Mouse (Mus musculus) C2C12 (cell line): ENCODE data around the gene Elovl5. TPM values are rescaled to one million over a fixed set of nuclear protein-coding genes. Genes with fewer than 3 reads are reported as not detected.

Experiments
- H3K27me3 ChIP-seq: one replicate; pipeline ENCODE4 v1.6.1; 2011; ENCODE audit not compliant: control insufficient read depth, insufficient read depth, insufficient read length
- H3K36me3 ChIP-seq: one replicate; pipeline ENCODE4 v1.6.1; 2011; ENCODE audit not compliant: control insufficient read depth, insufficient read depth
- H3K4me3 ChIP-seq: one replicate; pipeline ENCODE4 v1.5.1; 2011; ENCODE audit warnings: mild to moderate bottlenecking, control low read depth; ENCODE audit not compliant: poor library complexity, insufficient read depth, severe bottlenecking
- H3K79me2 ChIP-seq: one replicate; pipeline ENCODE4 v1.6.1; 2011; ENCODE audit not compliant: control insufficient read depth, insufficient read depth
- H3K79me3 ChIP-seq: one replicate; pipeline ENCODE4 v1.6.1; 2011; ENCODE audit warnings: low read depth, control low read depth
- H3ac ChIP-seq: one replicate; pipeline ENCODE3; 2011; ENCODE audit warnings: low read depth; ENCODE audit not compliant: control insufficient read depth, insufficient read length
- CEBPB ChIP-seq: IDR thresholded peaks from one replicate; pipeline ENCODE4 v1.6.1; 2011; ENCODE audit warnings: low read depth, mild to moderate bottlenecking, control low read depth, moderate library complexity
- CTCF ChIP-seq: IDR thresholded peaks from one replicate; pipeline ENCODE4 v1.5.1; 2011; ENCODE audit not compliant: control insufficient read depth, insufficient read depth, insufficient read length
- FOSL1 ChIP-seq: IDR thresholded peaks from one replicate; pipeline ENCODE4 v1.8.0; 2011; ENCODE audit warnings: mild to moderate bottlenecking, low read length; ENCODE audit not compliant: poor library complexity, insufficient read depth, severe bottlenecking
- MAX ChIP-seq: IDR thresholded peaks from one replicate; pipeline ENCODE4 v1.6.1; 2011; ENCODE audit warnings: mild to moderate bottlenecking, control low read depth
- MYOD1 ChIP-seq: IDR thresholded peaks from one replicate; pipeline ENCODE4 v1.6.1; 2011; ENCODE audit warnings: low read depth; ENCODE audit not compliant: control insufficient read depth, insufficient read length
- MYOG ChIP-seq: IDR thresholded peaks from one replicate; pipeline ENCODE4 v1.6.1; 2011; ENCODE audit not compliant: control insufficient read depth, insufficient read length; ENCODE audit errors: extremely low read depth
- USF1 ChIP-seq: IDR thresholded peaks from one replicate; pipeline ENCODE4 v1.6.1; 2011; ENCODE audit warnings: low read depth, mild to moderate bottlenecking, control low read depth, moderate library complexity
- polyA plus RNA-seq: library from polyadenylated mRNA; unstranded; fragments of >200 nt; fragmentation: generic; extraction: Trizol; gene quantifications from one replicate; pipeline ENCODE4 v1.2.1, GENCODE M21; 2012; ENCODE audit warnings: missing spikeins

Elovl5 gene
- polyA plus RNA-seq, 1 experiment = 33.9 TPM

GRCm38 (mm10) chr9:77930036-77930859 is 13.1 kb downstream of the Elovl5 start:
- H3K4me3 ChIP-seq = no peak overlapping the region
- H3K36me3 ChIP-seq = no peaks in the 10 kb centered on the region
- peaks cover 94% of the 10 kb centered on the region for H3K79me2 ChIP-seq
- peaks cover 41% of the 10 kb centered on the region for H3K79me3 ChIP-seq
- no peaks in the 10 kb centered on the region for H3K27me3 ChIP-seq
- TF ChIP-seq CTCF = no peak
- TF ChIP-seq MYOD1 = no peak
- no peak overlapping the region for H3ac ChIP-seq

GRCm38 (mm10) chr9:77930860-77931184 is 13.7 kb downstream of the Elovl5 start:
- H3K27me3 ChIP-seq = no peaks in the 10 kb centered on the region
- H3K36me3 ChIP-seq = no peaks in the 10 kb centered on the region
- H3ac ChIP-seq = no peak overlapping the region
- no peak overlapping the region for H3K4me3 ChIP-seq
- H3K79me2 ChIP-seq = peaks cover 93% of the 10 kb centered on the region
- TF ChIP-seq FOSL1 (no peak), CEBPB (no peak), MYOG (no peak)
- H3K79me3 ChIP-seq = peaks cover 38% of the 10 kb centered on the region

GRCm38 (mm10) chr9:77931740-77932139 is 14.6 kb downstream of the Elovl5 start:
- Histone ChIP-seq H3K79me2 (peaks cover 91% of the 10 kb centered on the region), H3ac (no peak overlapping the region), H3K36me3 (no peaks in the 10 kb centered on the region), H3K4me3 (no peak overlapping the region), H3K79me3 (peaks cover 35% of the 10 kb centered on the region), H3K27me3 (no peaks in the 10 kb centered on the region)
- TF ChIP-seq MYOD1 = no peak
- no peak for TF ChIP-seq CEBPB
- no peak for TF ChIP-seq MAX
- no peak for TF ChIP-seq CTCF
- no peak for TF ChIP-seq MYOG
- no peak for TF ChIP-seq FOSL1
- TF ChIP-seq USF1 = no peak

GRCm38 (mm10) chr9:77935818-77936611 is 18.9 kb downstream of the Elovl5 start:
- no peak overlapping the region for H3ac ChIP-seq
- no peak overlapping the region for H3K4me3 ChIP-seq
- no peak for TF ChIP-seq MYOD1
- no peak for TF ChIP-seq MAX
- no peak for TF ChIP-seq USF1
- TF ChIP-seq MYOG = no peak
- TF ChIP-seq FOSL1 = no peak
- no peak for TF ChIP-seq CTCF
- no peak for TF ChIP-seq CEBPB
- H3K36me3 ChIP-seq = no peaks in the 10 kb centered on the region
- H3K79me2 ChIP-seq = peaks cover 90% of the 10 kb centered on the region
- H3K79me3 ChIP-seq = peaks cover 19% of the 10 kb centered on the region
- no peaks in the 10 kb centered on the region for H3K27me3 ChIP-seq

- no peak overlapping the region for H3K4me3 ChIP-seq
- no peaks in the 10 kb centered on the region for H3K36me3 ChIP-seq
- no peaks in the 10 kb centered on the region for H3K27me3 ChIP-seq
- TF ChIP-seq MYOD1 (no peak), MYOG (no peak), CTCF (no peak), CEBPB (no peak), FOSL1 (no peak), MAX (no peak), USF1 (no peak)
- H3ac ChIP-seq = no peak overlapping the region
- peaks cover 22% of the 10 kb centered on the region for H3K79me3 ChIP-seq
- H3K79me2 ChIP-seq = peaks cover 88% of the 10 kb centered on the region
Measured at GRCm38 (mm10) chr9:77937875-77938274, 20.7 kb downstream of the Elovl5 start.
